Mouse (Mus musculus): ENCODE results near the gene Eif3c.

Eif3c gene

GRCm38 (mm10) chr7:126556635-126557034 is 9.6 kb downstream of the Eif3c start:
- DNase-seq (ENCODE audit: low read depth in 1 of 2, low spot score in 2 of 2): no peak

- DNase-seq (ENCODE audit: low read depth in 1 of 2, low spot score in 2 of 2): no peak
These were observed 11.4 kb downstream of the Eif3c start for GRCm38 (mm10) chr7:126554796-126555195.

GRCm38 (mm10) chr7:126545631-126546030 is 20.6 kb downstream of the Eif3c start:
- no peak for DNase-seq (ENCODE audit: low read depth in 1 of 2, low spot score in 2 of 2)

- no peak for DNase-seq (ENCODE audit: low read depth in 1 of 2, low spot score in 2 of 2)
These were observed 24.6 kb downstream of the Eif3c start for GRCm38 (mm10) chr7:126541661-126542060.

- DNase-seq (ENCODE audit: low read depth in 1 of 2, low spot score in 2 of 2): no peak
These were observed 28.2 kb downstream of the Eif3c start for GRCm38 (mm10) chr7:126537820-126538585.

GRCm38 (mm10) chr7:126536466-126536865 is 29.7 kb downstream of the Eif3c start:
- DNase-seq (ENCODE audit: low read depth in 1 of 2, low spot score in 2 of 2): no peak

GRCm38 (mm10) chr7:126535766-126536165 is 30.4 kb downstream of the Eif3c start:
- no peak for DNase-seq (ENCODE audit: low read depth in 1 of 2, low spot score in 2 of 2)

- no peak for DNase-seq (ENCODE audit: low read depth in 1 of 2, low spot score in 2 of 2)
These were observed 32.8 kb downstream of the Eif3c start for GRCm38 (mm10) chr7:126533434-126533833.

GRCm38 (mm10) chr7:126528166-126528577 is 38.0 kb downstream of the Eif3c start:
- no peak for DNase-seq (ENCODE audit: low read depth in 1 of 2, low spot score in 2 of 2)

- no peak for DNase-seq (ENCODE audit: low read depth in 1 of 2, low spot score in 2 of 2)
These were observed 42.9 kb downstream of the Eif3c start for GRCm38 (mm10) chr7:126523316-126523715.

- DNase-seq (ENCODE audit: low read depth in 1 of 2, low spot score in 2 of 2): no peak
These were observed 46.7 kb downstream of the Eif3c start for GRCm38 (mm10) chr7:126519513-126519912.

GRCm38 (mm10) chr7:126518261-126518941 is 47.8 kb downstream of the Eif3c start:
- DNase-seq (ENCODE audit: low read depth in 1 of 2, low spot score in 2 of 2): no peak

GRCm38 (mm10) chr7:126511287-126511686 is 54.9 kb downstream of the Eif3c start:
- no peak for DNase-seq (ENCODE audit: low read depth in 1 of 2, low spot score in 2 of 2)

GRCm38 (mm10) chr7:126507126-126507778 is 59.0 kb downstream of the Eif3c start:
- no peak for DNase-seq (ENCODE audit: low read depth in 1 of 2, low spot score in 2 of 2)

- DNase-seq (ENCODE audit: low read depth in 1 of 2, low spot score in 2 of 2): no peak
These were observed 61.3 kb downstream of the Eif3c start for GRCm38 (mm10) chr7:126504913-126505312.

GRCm38 (mm10) chr7:126503273-126503878 is 62.8 kb downstream of the Eif3c start, which contains the start of gene Atxn2l:
Gene Atxn2l, minus strand, starts transcription at chr7:126503437.
- DNase-seq (ENCODE audit: low read depth in 1 of 2, low spot score in 2 of 2): peak; percentile 96 to 97

GRCm38 (mm10) chr7:126502751-126503150 is 63.5 kb downstream of the Eif3c start:
- peak in 1 of 2 experiments; percentile 10 for DNase-seq (ENCODE audit: low read depth in 1 of 2, low spot score in 2 of 2)

- peak; percentile 48 to 78 for DNase-seq (ENCODE audit: low read depth in 1 of 2, low spot score in 2 of 2)
These were observed 64.0 kb downstream of the Eif3c start for GRCm38 (mm10) chr7:126502023-126502741.

GRCm38 (mm10) chr7:126501684-126502022 is 64.6 kb downstream of the Eif3c start:
- no peak for DNase-seq (ENCODE audit: low read depth in 1 of 2, low spot score in 2 of 2)

GRCm38 (mm10) chr7:126499416-126499815 is 66.8 kb downstream of the Eif3c start:
- DNase-seq (ENCODE audit: low read depth in 1 of 2, low spot score in 2 of 2): no peak

- no peak for DNase-seq (ENCODE audit: low read depth in 1 of 2, low spot score in 2 of 2)
These were observed 68.2 kb downstream of the Eif3c start for GRCm38 (mm10) chr7:126497966-126498365.
